Mouse (Mus musculus) small intestine, adult 2 months (tissue): ENCODE results near the gene Gm10563.

Experiments used
- CTCF ChIP-seq: fragments of 200-500 bp; IDR thresholded peaks from 2 replicates; pipeline ENCODE4 v1.5.1; 2012; ENCODE audit warnings: low read depth, mild to moderate bottlenecking, control low read depth, inconsistent platforms, low read length, moderate library complexity, mixed read lengths; ENCODE audit not compliant: insufficient replicate concordance, insufficient read length; ENCODE audit errors: extremely low read depth
- POLR2A ChIP-seq: fragments of 200-500 bp; IDR thresholded peaks from 2 replicates; pipeline ENCODE4 v1.6.1; 2012; ENCODE audit warnings: low read depth, mild to moderate bottlenecking, control low read depth, inconsistent platforms, low read length, moderate library complexity

DNA sequence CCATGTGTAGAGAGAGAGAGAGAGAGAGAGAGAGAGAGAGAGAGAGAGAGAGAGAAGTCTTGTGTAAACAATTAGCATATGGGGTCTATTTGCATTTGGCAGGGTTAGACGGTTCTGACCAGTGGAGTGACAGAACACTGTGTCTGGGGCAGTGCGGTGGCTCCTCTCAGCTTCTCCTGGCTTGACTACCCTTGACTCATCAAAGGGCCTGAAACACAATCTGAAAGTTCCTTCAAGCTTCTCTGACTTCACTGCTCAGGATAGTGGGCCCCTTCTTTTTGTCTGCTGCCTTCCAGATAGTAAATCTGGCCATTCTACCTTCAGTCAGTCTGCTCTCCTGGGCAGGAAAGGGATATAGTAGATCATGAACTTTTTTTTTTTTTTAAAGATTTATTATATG is 38.4 kb downstream of the Gm10563 start:
- TF ChIP-seq CTCF (no peak), POLR2A (no peak)
